Mouse (Mus musculus) forebrain, embryonic 14.5 days (tissue): ENCODE results near the gene Rhox7b. TPM values are rescaled to one million over a fixed set of nuclear protein-coding genes. Genes with fewer than 3 reads are reported as not detected.
"Not testable (repeated sequence)": the region's sequence is repeated elsewhere in the genome, so short reads cannot be mapped to it uniquely, and the experiment has no call there.

ENCODE experiments used
- ATAC-seq: fragments of 200-750 bp; cut with Nextera tagmentation; 2 replicates; pipeline ENCODE4 v1.8.0; 2017; ENCODE audit warnings: mild to moderate bottlenecking, moderate library complexity
- DNase-seq: peaks from one replicate; pipeline ENCODE4 v3.0.0-alpha.2; 2015; ENCODE audit warnings: low spot score
- H3K27ac ChIP-seq: fragments of 300-500 bp; sonication (generic); 2 replicates; pipeline ENCODE4 v1.5.1; 2014; ENCODE audit warnings: low read depth, mild to moderate bottlenecking, control low read depth, low read length, moderate library complexity
- H3K27me3 ChIP-seq: fragments of 300-500 bp; sonication (generic); replicated peaks from 2 replicates; pipeline ENCODE4 v1.6.1; 2014; ENCODE audit warnings: low read length, control low read depth, mixed read lengths; ENCODE audit not compliant: control insufficient read depth, insufficient read depth
- H3K36me3 ChIP-seq: fragments of 300-500 bp; sonication (generic); 2 replicates; pipeline ENCODE4 v1.6.1; 2014; ENCODE audit warnings: low read length, control low read depth; ENCODE audit not compliant: control insufficient read depth, insufficient read depth
- H3K4me1 ChIP-seq: fragments of 300-500 bp; sonication (generic); 2 replicates; pipeline ENCODE4 v1.6.1; 2014; ENCODE audit warnings: antibody characterized with exemption, low read length, control low read depth; ENCODE audit not compliant: control insufficient read depth, insufficient read depth
- H3K4me2 ChIP-seq: fragments of 300-500 bp; sonication (generic); 2 replicates; pipeline ENCODE4 v1.6.1; 2014; ENCODE audit warnings: mild to moderate bottlenecking, control low read depth, low read length
- H3K4me3 ChIP-seq: fragments of 300-500 bp; sonication (generic); 2 replicates; pipeline ENCODE4 v1.5.1; 2014; ENCODE audit warnings: low read depth, low read length, control low read depth
- H3K9ac ChIP-seq: fragments of 300-500 bp; sonication (generic); 2 replicates; pipeline ENCODE4 v1.6.1; 2014; ENCODE audit warnings: mild to moderate bottlenecking, low read length, control low read depth, moderate library complexity
- H3K9me3 ChIP-seq: fragments of 300-500 bp; sonication (generic); replicated peaks from 2 replicates; pipeline ENCODE4 v1.6.1; 2016; ENCODE audit warnings: low read length, control low read depth, mixed read lengths; ENCODE audit not compliant: control insufficient read depth
- WGBS: fragments of 180-500 bp; shearing (Covaris S2); extraction: QIAGEN DNeasy Blood & Tissue Kit; methylation state at CpG from one replicate; pipeline ENCODE4 v1.1.7; 2014; 5-methylcytosine and 5-hydroxymethylcytosine counted together
- polyA plus RNA-seq: library from polyadenylated mRNA; unstranded; fragments of >200 nt; fragmentation: Nextera tagmentation; extraction: Ambion mirVana; gene quantifications from 2 replicates; pipeline ENCODE4 v1.2.1, GENCODE M21; 2014

The Rhox7b gene
- not detected in 2 replicates for polyA plus RNA-seq

GRCm38 (mm10) chrX:37897132-37897531 is at the start of gene Rhox7b:
Gene Rhox7b (minus strand): TSS chrX:37897232.
- not testable (repeated sequence) for H3K9me3 ChIP-seq, H3K9ac ChIP-seq, ATAC-seq, H3K4me3 ChIP-seq, H3K4me1 ChIP-seq, H3K27me3 ChIP-seq, H3K36me3 ChIP-seq, H3K4me2 ChIP-seq, H3K27ac ChIP-seq, DNase-seq
- 86% methylated on average over 9 of the region's 9 CpGs for WGBS

GRCm38 (mm10) chrX:37916311-37916710 is 19.3 kb upstream of the Rhox7b start:
- DNase-seq: no peak
- H3K36me3 ChIP-seq: no peaks in the 10 kb centered on the region
- 75% methylated on average over 4 of the region's 4 CpGs for WGBS
- H3K9ac ChIP-seq: no peak overlapping the region
- ATAC-seq: no peak
- H3K27ac ChIP-seq: no peak overlapping the region
- no peaks in the 10 kb centered on the region for H3K27me3 ChIP-seq
- H3K4me3 ChIP-seq: no peak overlapping the region
- no peaks in the 10 kb centered on the region for H3K9me3 ChIP-seq
- H3K4me1 ChIP-seq: no peaks in the 10 kb centered on the region
- no peak overlapping the region for H3K4me2 ChIP-seq

- no peak overlapping the region for H3K9ac ChIP-seq
- ATAC-seq (no peak), DNase-seq (no peak)
- no peaks in the 10 kb centered on the region for H3K27me3 ChIP-seq
- H3K4me2 ChIP-seq: no peak overlapping the region
- WGBS: 61% methylated on average over 7 of the region's 7 CpGs
- no peaks in the 10 kb centered on the region for H3K9me3 ChIP-seq
- H3K27ac ChIP-seq: no peak overlapping the region
- H3K4me3 ChIP-seq: no peak overlapping the region
- no peaks in the 10 kb centered on the region for H3K36me3 ChIP-seq
- H3K4me1 ChIP-seq: no peaks in the 10 kb centered on the region
Observed at GRCm38 (mm10) chrX:37908581-37908980, 11.5 kb upstream of the Rhox7b start.

DNA sequence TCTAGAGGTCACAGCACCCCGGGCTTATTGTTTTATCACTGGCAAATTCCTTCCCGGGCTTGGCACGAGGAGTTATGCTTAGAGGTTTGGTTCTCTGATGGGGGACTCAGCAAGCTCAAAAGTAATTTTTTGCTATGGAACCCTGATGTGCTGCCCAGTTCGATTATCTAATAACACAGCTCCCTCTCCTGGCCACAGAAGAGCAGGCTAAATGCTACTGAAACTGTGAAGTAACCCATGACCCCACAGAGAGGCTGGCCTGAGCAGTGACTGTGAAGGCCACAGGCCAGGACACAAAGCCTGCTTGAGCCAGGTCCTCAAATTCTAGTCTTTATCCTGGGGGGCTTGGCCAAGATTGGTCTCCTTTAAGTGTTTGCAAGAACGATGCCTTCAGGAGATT is 6.7 kb upstream of the Rhox7b start:
- H3K27me3 ChIP-seq: no peaks in the 10 kb centered on the region
- no peaks in the 10 kb centered on the region for H3K36me3 ChIP-seq
- H3K9ac ChIP-seq: no peak overlapping the region
- H3K9me3 ChIP-seq: no peaks in the 10 kb centered on the region
- H3K27ac ChIP-seq: no peak overlapping the region
- ATAC-seq: no peak
- H3K4me3 ChIP-seq: no peak overlapping the region
- H3K4me1 ChIP-seq: no peaks in the 10 kb centered on the region
- 77% methylated on average over 5 of the region's 5 CpGs for WGBS
- DNase-seq: no peak
- H3K4me2 ChIP-seq: no peak overlapping the region

- 88% methylated on average over 10 of the region's 18 CpGs for WGBS
- ATAC-seq, H3K4me3 ChIP-seq: not testable (repeated sequence)
Observed at GRCm38 (mm10) chrX:37901670-37902069, 4.6 kb upstream of the Rhox7b start, which contains the start of gene Rhox9. Gene Rhox9 (minus strand): TSS chrX:37901770.

GRCm38 (mm10) chrX:37878844-37879243 is 18.2 kb downstream of the Rhox7b start, which contains the start of gene Rhox8:
Gene Rhox8 (minus strand): TSS chrX:37878944.
- 82% methylated on average over 4 of the region's 4 CpGs for WGBS
- no peak within 1 kb of the TSS for H3K4me2 ChIP-seq
- H3K4me1 ChIP-seq: no peaks in the 10 kb centered on the region
- ATAC-seq: no peak
- H3K4me3 ChIP-seq: no peak within 1 kb of the TSS
- no peak for DNase-seq
- H3K27me3 ChIP-seq: no peaks in the 10 kb centered on the region
- no peaks in the 10 kb centered on the region for H3K36me3 ChIP-seq
- H3K9ac ChIP-seq: no peak within 1 kb of the TSS
- no peak within 1 kb of the TSS for H3K27ac ChIP-seq
- no peaks in the 10 kb centered on the region for H3K9me3 ChIP-seq

More at GRCm38 (mm10) chrX:37901670-37902069, 4.6 kb upstream of the Rhox7b start, which contains the start of gene Rhox9:
- not testable (repeated sequence) for H3K9ac ChIP-seq, H3K27ac ChIP-seq, H3K27me3 ChIP-seq, H3K4me1 ChIP-seq, H3K36me3 ChIP-seq, H3K4me2 ChIP-seq, DNase-seq, H3K9me3 ChIP-seq

GRCm38 (mm10) chrX:37871641-37872040 is 25.4 kb downstream of the Rhox7b start:
- Histone ChIP-seq H3K4me2 (no peak overlapping the region), H3K4me1 (no peaks in the 10 kb centered on the region), H3K4me3 (no peak overlapping the region), H3K9ac (no peak overlapping the region), H3K9me3 (no peaks in the 10 kb centered on the region), H3K27me3 (no peaks in the 10 kb centered on the region), H3K36me3 (no peaks in the 10 kb centered on the region), H3K27ac (no peak overlapping the region)
- 97% methylated on average over 2 of the region's 2 CpGs for WGBS
- ATAC-seq (no peak), DNase-seq (no peak)

Other genes starting within 250 kb of the Rhox7b start
- not detected in 2 replicates for gene Rhox4g, start 245.9 kb downstream of the Rhox7b start, polyA plus RNA-seq
- gene Rhox3h, start 228.5 kb downstream of the Rhox7b start, polyA plus RNA-seq: not detected in 2 replicates
- gene Rhox2h, start 224.0 kb downstream of the Rhox7b start, polyA plus RNA-seq: not detected in 2 replicates
- not detected in 2 replicates for gene Rhox5, start 92.4 kb downstream of the Rhox7b start, polyA plus RNA-seq
- not detected in 2 replicates for gene Rhox6, start 70.3 kb downstream of the Rhox7b start, polyA plus RNA-seq
- not detected in 2 replicates for gene Rhox7a, start 65.5 kb downstream of the Rhox7b start, polyA plus RNA-seq
- gene Rhox8, start 18.3 kb downstream of the Rhox7b start, polyA plus RNA-seq: not detected in 2 replicates
- not detected in 2 replicates for gene Rhox9, start 4.5 kb upstream of the Rhox7b start, polyA plus RNA-seq
- not detected in 2 replicates for gene Btg1-ps1, start 121.6 kb upstream of the Rhox7b start, polyA plus RNA-seq
- not detected in 2 replicates for gene Btg1-ps2, start 145.9 kb upstream of the Rhox7b start, polyA plus RNA-seq
- not detected in 2 replicates for gene Rhox10, start 169.2 kb upstream of the Rhox7b start, polyA plus RNA-seq
- gene Rhox11, start 187.9 kb upstream of the Rhox7b start, polyA plus RNA-seq: not detected in 2 replicates
- gene Rhox12, start 213.7 kb upstream of the Rhox7b start, polyA plus RNA-seq: not detected in 2 replicates
- not detected in 2 replicates for gene Rhox13, start 224.0 kb upstream of the Rhox7b start, polyA plus RNA-seq